Mouse (Mus musculus) thymus, postnatal 36 days (tissue): ENCODE results near the gene Zfp771.

Source experiments
- DNase-seq, 2 experiments: peaks; one replicate each; pipeline ENCODE4 v3.0.0; 2022; ENCODE audit warnings: mixed read lengths in 2 of 2

Zfp771 gene

GRCm38 (mm10) chr7:127243870-127244657 lies at the start of gene Zfp771:
Gene Zfp771, plus strand, starts transcription at chr7:127244274.
- DNase-seq = peak; percentile 94 to 95

- peak in 1 of 2 experiments; percentile 35 for DNase-seq
These were observed 49.4 kb upstream of the Zfp771 start for GRCm38 (mm10) chr7:127194633-127195029.

GRCm38 (mm10) chr7:127195544-127196295 lies 48.4 kb upstream of the Zfp771 start, which contains the start of gene Cd2bp2:
Gene Cd2bp2, minus strand, starts transcription at chr7:127196050.
- DNase-seq = peak; percentile 88 to 93

GRCm38 (mm10) chr7:127196484-127196883 lies 47.6 kb upstream of the Zfp771 start:
- no peak for DNase-seq

GRCm38 (mm10) chr7:127206606-127207005 lies 37.5 kb upstream of the Zfp771 start:
- DNase-seq = no peak

GRCm38 (mm10) chr7:127207374-127208294 lies 36.4 kb upstream of the Zfp771 start:
- peak in 1 of 2 experiments; percentile 69 for DNase-seq

- no peak for DNase-seq
These were observed 35.9 kb upstream of the Zfp771 start, which contains the start of gene Tbc1d10b for GRCm38 (mm10) chr7:127208295-127208552. Gene Tbc1d10b, minus strand, starts transcription at chr7:127208468.

GRCm38 (mm10) chr7:127208553-127209438 lies 35.3 kb upstream of the Zfp771 start, which contains the start of gene Mylpf:
Gene Mylpf, plus strand, starts transcription at chr7:127208890.
- peak; percentile 95 to 97 for DNase-seq

- DNase-seq = peak in 1 of 2 experiments; percentile 18
These were observed 34.2 kb upstream of the Zfp771 start for GRCm38 (mm10) chr7:127209851-127210250.

- peak; percentile 43 to 69 for DNase-seq
These were observed 33.8 kb upstream of the Zfp771 start for GRCm38 (mm10) chr7:127210266-127210665.

GRCm38 (mm10) chr7:127211014-127211745 lies 32.9 kb upstream of the Zfp771 start:
- DNase-seq = peak in 1 of 2 experiments; percentile 45

GRCm38 (mm10) chr7:127212432-127213250 lies 31.4 kb upstream of the Zfp771 start:
- DNase-seq = no peak

GRCm38 (mm10) chr7:127213485-127213884 lies 30.6 kb upstream of the Zfp771 start:
- no peak for DNase-seq

GRCm38 (mm10) chr7:127213930-127214329 lies 30.1 kb upstream of the Zfp771 start:
- no peak for DNase-seq

GRCm38 (mm10) chr7:127214521-127214920 lies 29.6 kb upstream of the Zfp771 start:
- DNase-seq = no peak

GRCm38 (mm10) chr7:127214981-127215871 lies 28.8 kb upstream of the Zfp771 start:
- peak; percentile 71 to 82 for DNase-seq

GRCm38 (mm10) chr7:127216307-127216706 lies 27.8 kb upstream of the Zfp771 start:
- no peak for DNase-seq

GRCm38 (mm10) chr7:127217475-127217874 lies 26.6 kb upstream of the Zfp771 start:
- DNase-seq = peak in 1 of 2 experiments; percentile 38
